Mouse (Mus musculus) embryonic fibroblast, embryonic 13.5 days (primary cell): ENCODE data around the gene Smarca4.

Experiments used
- CTCF ChIP-seq: IDR thresholded peaks from 2 replicates; pipeline ENCODE4 v1.5.1; 2011; ENCODE audit warnings: mild to moderate bottlenecking, control low read depth, low read length, moderate library complexity, borderline replicate concordance; ENCODE audit not compliant: insufficient read depth
- POLR2A ChIP-seq: IDR thresholded peaks from 2 replicates; pipeline ENCODE4 v1.6.1; 2011; ENCODE audit warnings: low read depth, mild to moderate bottlenecking, control low read depth, low read length, moderate library complexity

GRCm38 (mm10) chr9:21627145-21627795 is 11.3 kb downstream of the Smarca4 start:
- TF ChIP-seq CTCF (no peak), POLR2A (no peak)
